Mouse (Mus musculus): ENCODE measurements around the gene Hk3. TPM values are rescaled to one million over a fixed set of nuclear protein-coding genes. Genes with fewer than 3 reads are reported as not detected.

The Hk3 gene
- polyA plus RNA-seq, 1 experiment from 2014 or later: 1.1 TPM

GRCm38 (mm10) chr13:54967501-54967900 lies 53.7 kb downstream of the Hk3 start:
- no peaks in the 10 kb centered on the region for H3K4me1 ChIP-seq (ENCODE audit: insufficient read depth, low read length)
- ATAC-seq (ENCODE audit: low FRiP score, low TSS enrichment): no peak
- no peaks in the 10 kb centered on the region for H3K36me3 ChIP-seq (ENCODE audit: insufficient read depth, low read length)
- no peak overlapping the region for H3K9ac ChIP-seq (replicated peaks; ENCODE audit: low read length)
- no peak overlapping the region for H3K4me3 ChIP-seq (ENCODE audit: low read length)
- WGBS: 75% methylated on average over 11 of the region's 11 CpGs
- H3K4me2 ChIP-seq (replicated peaks; ENCODE audit: low read depth, low read length): no peak overlapping the region
- no peak overlapping the region for H3K27ac ChIP-seq (ENCODE audit: low read length)
- H3K27me3 ChIP-seq (ENCODE audit: insufficient read depth, low read length): no peaks in the 10 kb centered on the region
- H3K9me3 ChIP-seq (ENCODE audit: low read length): no peaks in the 10 kb centered on the region

DNA sequence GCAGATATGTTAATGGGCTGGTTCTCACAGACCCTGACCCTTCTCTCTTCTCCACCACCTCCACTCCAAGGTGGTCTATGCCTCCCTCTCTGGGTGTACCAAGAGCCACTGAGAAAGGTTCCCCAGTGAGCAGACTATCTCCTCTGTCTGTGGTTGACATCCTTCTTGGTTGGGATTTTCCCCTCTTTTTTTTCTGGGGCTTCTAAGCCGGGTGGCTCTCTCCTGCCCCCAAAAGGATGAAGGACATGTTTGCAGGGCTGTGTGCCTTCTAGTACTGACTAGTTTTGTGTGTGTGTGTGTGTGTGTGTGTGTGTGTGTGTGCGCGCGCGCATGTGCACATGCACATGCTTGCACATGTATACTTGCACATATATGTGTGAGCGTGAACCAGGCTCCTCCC lies 55.9 kb downstream of the Hk3 start:
- Histone ChIP-seq H3K27ac (ENCODE audit: low read length) (no peak overlapping the region), H3K9me3 (ENCODE audit: low read length) (no peaks in the 10 kb centered on the region), H3K4me3 (ENCODE audit: low read length) (no peak overlapping the region), H3K36me3 (ENCODE audit: insufficient read depth, low read length) (no peaks in the 10 kb centered on the region), H3K4me1 (ENCODE audit: insufficient read depth, low read length) (no peaks in the 10 kb centered on the region), H3K9ac (replicated peaks; ENCODE audit: low read length) (no peak overlapping the region), H3K4me2 (replicated peaks; ENCODE audit: low read depth, low read length) (no peak overlapping the region), H3K27me3 (ENCODE audit: insufficient read depth, low read length) (no peaks in the 10 kb centered on the region)
- ATAC-seq (ENCODE audit: low FRiP score, low TSS enrichment): no peak
- 79% methylated on average over 6 of the region's 6 CpGs for WGBS

GRCm38 (mm10) chr13:54960491-54960890 lies 60.7 kb downstream of the Hk3 start:
- Histone ChIP-seq H3K9ac (replicated peaks; ENCODE audit: low read length) (no peak overlapping the region), H3K27ac (ENCODE audit: low read length) (no peak overlapping the region), H3K9me3 (ENCODE audit: low read length) (no peaks in the 10 kb centered on the region), H3K36me3 (ENCODE audit: insufficient read depth, low read length) (no peaks in the 10 kb centered on the region), H3K4me2 (replicated peaks; ENCODE audit: low read depth, low read length) (no peak overlapping the region), H3K4me1 (ENCODE audit: insufficient read depth, low read length) (no peaks in the 10 kb centered on the region), H3K4me3 (ENCODE audit: low read length) (no peak overlapping the region), H3K27me3 (ENCODE audit: insufficient read depth, low read length) (peaks cover 21% of the 10 kb centered on the region)
- ATAC-seq (ENCODE audit: low FRiP score, low TSS enrichment): no peak
- 70% methylated on average over 3 of the region's 3 CpGs for WGBS

- Histone ChIP-seq H3K9me3 (ENCODE audit: low read length) (no peaks in the 10 kb centered on the region), H3K27ac (ENCODE audit: low read length) (no peak overlapping the region), H3K4me3 (ENCODE audit: low read length) (no peak overlapping the region), H3K27me3 (ENCODE audit: insufficient read depth, low read length) (peaks cover 27% of the 10 kb centered on the region), H3K36me3 (ENCODE audit: insufficient read depth, low read length) (no peaks in the 10 kb centered on the region), H3K9ac (replicated peaks; ENCODE audit: low read length) (no peak overlapping the region), H3K4me2 (replicated peaks; ENCODE audit: low read depth, low read length) (no peak overlapping the region), H3K4me1 (ENCODE audit: insufficient read depth, low read length) (no peaks in the 10 kb centered on the region)
- ATAC-seq (ENCODE audit: low FRiP score, low TSS enrichment): no peak
- WGBS: 39% methylated on average over 6 of the region's 6 CpGs
These were observed 61.3 kb downstream of the Hk3 start for GRCm38 (mm10) chr13:54959842-54960241.

DNA sequence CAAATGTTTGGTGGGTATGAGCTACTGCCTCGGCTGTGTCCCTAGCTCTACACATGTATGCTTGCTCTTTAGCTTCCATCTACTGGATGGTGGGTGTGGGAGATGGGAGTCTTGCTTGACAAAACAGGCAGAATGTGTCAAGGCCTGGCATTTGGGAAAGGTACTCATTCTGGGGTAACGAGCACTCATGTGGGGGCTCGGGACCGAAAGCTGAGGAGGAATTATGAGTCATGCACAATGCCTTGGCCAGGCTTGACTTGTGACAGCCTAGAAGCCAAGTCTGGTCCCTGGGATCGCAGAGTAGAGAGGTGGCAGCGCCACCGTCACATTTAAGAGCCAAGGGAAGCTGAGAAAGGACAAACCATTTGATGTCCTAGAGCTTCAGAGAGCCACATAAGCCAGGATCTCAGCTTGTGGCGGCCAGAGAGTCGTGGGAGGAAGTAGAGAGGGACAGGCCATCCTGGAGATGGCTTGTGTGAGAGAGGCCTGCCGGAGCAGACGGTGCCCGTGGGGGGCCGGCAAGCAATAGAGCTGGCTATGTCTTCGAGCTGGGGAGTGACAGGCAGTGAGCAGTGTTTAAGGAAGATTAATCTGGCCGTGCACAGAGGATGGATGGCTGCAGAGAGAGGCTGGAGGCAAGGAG lies 62.0 kb downstream of the Hk3 start:
- no peaks in the 10 kb centered on the region for H3K9me3 ChIP-seq (ENCODE audit: low read length)
- H3K4me1 ChIP-seq (ENCODE audit: insufficient read depth, low read length): no peaks in the 10 kb centered on the region
- H3K9ac ChIP-seq (replicated peaks; ENCODE audit: low read length): no peak overlapping the region
- WGBS: 44% methylated on average over 15 of the region's 15 CpGs
- no peak overlapping the region for H3K27ac ChIP-seq (ENCODE audit: low read length)
- no peak overlapping the region for H3K4me3 ChIP-seq (ENCODE audit: low read length)
- H3K36me3 ChIP-seq (ENCODE audit: insufficient read depth, low read length): no peaks in the 10 kb centered on the region
- H3K4me2 ChIP-seq (replicated peaks; ENCODE audit: low read depth, low read length): no peak overlapping the region
- no peak for ATAC-seq (ENCODE audit: low FRiP score, low TSS enrichment)
- H3K27me3 ChIP-seq (ENCODE audit: insufficient read depth, low read length): peaks cover 33% of the 10 kb centered on the region

DNA sequence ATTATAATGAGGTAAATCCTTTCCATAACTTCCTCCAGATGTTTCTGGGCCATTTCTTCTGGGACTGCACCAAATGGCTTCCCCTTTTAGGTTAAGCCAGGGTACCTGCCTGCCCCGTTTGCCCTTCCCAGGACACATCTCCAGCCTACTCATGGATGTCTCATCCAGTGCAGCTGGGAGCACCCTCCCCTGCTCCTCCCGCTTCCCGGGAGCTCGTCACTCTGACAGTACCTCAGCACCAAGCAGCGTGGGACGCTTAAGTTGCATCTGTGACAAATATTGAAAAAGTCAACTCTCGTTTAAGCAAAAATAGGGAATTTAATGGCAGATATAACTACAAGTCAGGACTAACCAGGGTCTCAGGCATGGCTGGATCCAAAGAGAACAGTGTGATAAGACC lies 63.9 kb downstream of the Hk3 start:
- WGBS: 68% methylated on average over 7 of the region's 7 CpGs
- H3K4me2 ChIP-seq (replicated peaks; ENCODE audit: low read depth, low read length): no peak overlapping the region

More for the DNA sequence above, 63.9 kb downstream of the Hk3 start:
- Histone ChIP-seq H3K36me3 (ENCODE audit: insufficient read depth, low read length) (no peaks in the 10 kb centered on the region), H3K9ac (replicated peaks; ENCODE audit: low read length) (no peak overlapping the region), H3K4me3 (ENCODE audit: low read length) (no peak overlapping the region), H3K27me3 (ENCODE audit: insufficient read depth, low read length) (peaks cover 51% of the 10 kb centered on the region), H3K27ac (ENCODE audit: low read length) (no peak overlapping the region), H3K9me3 (ENCODE audit: low read length) (no peaks in the 10 kb centered on the region), H3K4me1 (ENCODE audit: insufficient read depth, low read length) (no peaks in the 10 kb centered on the region)
- ATAC-seq (ENCODE audit: low FRiP score, low TSS enrichment): no peak

Other genes with a start within 250 kb of the Hk3 start
- not detected in 2 replicates for gene Eif4e1b, start 237.4 kb downstream of the Hk3 start, polyA plus RNA-seq (2015; fragmentation: Nextera tagmentation; extraction: Ambion mirVana)
- 12.6 and 14.3 TPM in 2 replicates for gene Tspan17, start 232.0 kb downstream of the Hk3 start, polyA plus RNA-seq (2015; fragmentation: Nextera tagmentation; extraction: Ambion mirVana)
- 2.6 and 2.7 TPM in 2 replicates for gene Unc5a, start 72.0 kb downstream of the Hk3 start, polyA plus RNA-seq (2015; fragmentation: Nextera tagmentation; extraction: Ambion mirVana)
- gene Uimc1, start 78.9 kb upstream of the Hk3 start, polyA plus RNA-seq (2015; fragmentation: Nextera tagmentation; extraction: Ambion mirVana): 24.9 and 27.4 TPM in 2 replicates
- 19.6 and 22.7 TPM in 2 replicates for gene Zfp346, start 83.9 kb upstream of the Hk3 start, polyA plus RNA-seq (2015; fragmentation: Nextera tagmentation; extraction: Ambion mirVana)
- not detected in 2 replicates for gene Gm17617, start 112.2 kb upstream of the Hk3 start, polyA plus RNA-seq (2015; fragmentation: Nextera tagmentation; extraction: Ambion mirVana)
- 21.8 and 23.0 TPM in 2 replicates for gene Fgfr4, start 131.3 kb upstream of the Hk3 start, polyA plus RNA-seq (2015; fragmentation: Nextera tagmentation; extraction: Ambion mirVana)
- 49.6 and 58.6 TPM in 2 replicates for gene Nsd1, start 188.4 kb upstream of the Hk3 start, polyA plus RNA-seq (2015; fragmentation: Nextera tagmentation; extraction: Ambion mirVana)

Data from kidney, embryonic 16.5 days (tissue).